Mouse (Mus musculus): ENCODE measurements around the gene Dpysl5.

Gene Dpysl5

GRCm38 (mm10) chr5:30824124-30824988 lies 113.0 kb downstream of the Dpysl5 start:
- DNase-seq (ENCODE audit: low spot score): no peak

GRCm38 (mm10) chr5:30825166-30825565 lies 113.8 kb downstream of the Dpysl5 start:
- no peak for DNase-seq (ENCODE audit: low spot score)

GRCm38 (mm10) chr5:30825821-30826220 lies 114.5 kb downstream of the Dpysl5 start:
- DNase-seq (ENCODE audit: low spot score): no peak

GRCm38 (mm10) chr5:30833416-30833815 lies 122.1 kb downstream of the Dpysl5 start:
- DNase-seq (ENCODE audit: low spot score): no peak

GRCm38 (mm10) chr5:30839731-30840130 lies 128.4 kb downstream of the Dpysl5 start:
- no peak for DNase-seq (ENCODE audit: low spot score)

GRCm38 (mm10) chr5:30841896-30842295 lies 130.5 kb downstream of the Dpysl5 start:
- no peak for DNase-seq (ENCODE audit: low spot score)

Measured in lung, postnatal 25 days (tissue).